Mouse (Mus musculus) mesoderm, embryonic 11.5 days (tissue): Measurements from ENCODE around the gene Gucy2e.

ENCODE experiments used
- DNase-seq: peaks from one replicate; pipeline ENCODE4 v3.0.0-alpha.2; 2012; ENCODE audit warnings: low read depth, low spot score

Gene Gucy2e

DNA sequence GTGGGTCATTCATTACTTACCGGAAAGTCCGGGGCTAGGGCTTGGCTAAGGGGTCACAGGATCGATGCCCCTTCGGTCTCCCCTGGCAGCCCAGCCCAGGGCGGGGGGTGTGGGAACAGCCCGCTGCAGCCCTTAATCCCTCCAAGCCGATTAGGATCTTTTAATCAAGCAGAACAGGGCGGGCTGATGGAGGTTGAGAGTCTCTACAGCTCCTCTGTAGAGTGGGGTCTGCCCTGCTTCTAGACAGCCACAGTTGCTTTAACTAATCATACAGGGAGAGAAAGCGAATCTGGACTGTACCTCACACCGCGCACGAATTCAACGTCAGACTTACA is at the start of gene Gucy2e:
Gene Gucy2e (minus strand): TSS at position 111 of the 335 bp plus-strand sequence.
- no peak for DNase-seq

- no peak for DNase-seq
Measured at GRCm38 (mm10) chr11:69277267-69277666, 40.4 kb upstream of the Gucy2e start.

DNA sequence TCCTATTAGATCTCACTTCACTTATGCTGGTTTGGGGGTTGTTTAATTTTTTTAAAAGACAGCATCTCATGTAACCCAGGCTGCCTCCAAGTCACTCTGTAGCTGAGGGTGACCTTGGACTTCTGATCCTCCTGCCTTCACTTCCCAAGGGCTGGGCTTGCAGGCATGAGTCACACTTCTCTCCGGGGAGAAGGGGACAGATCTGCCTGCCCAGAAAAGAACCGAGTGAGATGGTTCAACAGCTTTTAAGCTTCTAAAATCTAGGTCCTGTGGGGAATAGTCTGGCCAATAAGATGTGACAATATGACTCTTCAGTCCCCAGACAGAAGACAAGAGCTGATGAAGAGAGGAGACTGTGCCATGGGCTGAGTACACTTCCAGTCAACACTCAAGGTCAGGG is 39.2 kb upstream of the Gucy2e start:
- DNase-seq: no peak

- DNase-seq: no peak
Measured at GRCm38 (mm10) chr11:69275650-69276049, 38.8 kb upstream of the Gucy2e start.

GRCm38 (mm10) chr11:69272122-69272740 is 35.4 kb upstream of the Gucy2e start:
- DNase-seq: peak; percentile 82

GRCm38 (mm10) chr11:69269575-69269974 is 32.7 kb upstream of the Gucy2e start:
- DNase-seq: peak; percentile 80

DNA sequence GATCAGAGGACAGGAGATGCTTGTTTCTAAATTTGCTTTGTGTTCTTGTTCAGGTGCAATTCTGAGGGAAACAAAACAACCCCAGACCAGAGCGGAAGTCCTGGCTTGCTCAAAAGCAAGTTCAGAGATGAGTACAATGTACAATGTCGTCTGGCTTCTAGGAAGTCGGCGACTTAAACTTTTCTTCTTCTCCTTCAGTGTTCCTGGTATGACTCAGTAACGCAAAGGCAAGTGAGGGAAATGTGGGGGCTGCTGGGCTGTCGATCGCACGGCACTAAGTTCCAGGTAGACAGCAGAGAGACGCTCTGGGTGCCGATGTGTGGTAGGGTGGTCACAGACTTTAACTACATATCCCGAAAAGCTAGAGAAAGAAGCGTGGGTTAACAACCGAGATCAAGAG is 31.3 kb upstream of the Gucy2e start:
- DNase-seq: no peak

GRCm38 (mm10) chr11:69267341-69267740 is 30.5 kb upstream of the Gucy2e start:
- DNase-seq: no peak

DNA sequence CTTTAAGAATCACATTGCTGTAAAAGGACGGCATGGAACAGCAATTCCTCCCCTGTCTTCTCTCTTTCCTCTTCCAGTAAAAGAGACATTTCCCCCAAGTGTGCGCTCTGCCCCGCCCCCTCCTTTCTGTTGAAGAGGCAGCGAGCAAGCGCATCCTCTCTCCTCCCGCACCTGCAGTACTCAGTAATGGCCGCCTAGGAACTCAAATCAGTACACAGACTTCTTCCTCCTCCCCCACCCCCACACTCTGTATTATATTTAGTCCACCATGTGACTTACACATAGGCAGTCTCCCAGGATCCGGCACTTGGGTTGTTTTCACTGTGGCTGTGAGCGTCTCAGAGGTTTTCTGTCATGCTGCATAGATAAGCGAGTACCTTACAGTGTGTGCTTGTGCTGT is 29.4 kb upstream of the Gucy2e start:
- no peak for DNase-seq

DNA sequence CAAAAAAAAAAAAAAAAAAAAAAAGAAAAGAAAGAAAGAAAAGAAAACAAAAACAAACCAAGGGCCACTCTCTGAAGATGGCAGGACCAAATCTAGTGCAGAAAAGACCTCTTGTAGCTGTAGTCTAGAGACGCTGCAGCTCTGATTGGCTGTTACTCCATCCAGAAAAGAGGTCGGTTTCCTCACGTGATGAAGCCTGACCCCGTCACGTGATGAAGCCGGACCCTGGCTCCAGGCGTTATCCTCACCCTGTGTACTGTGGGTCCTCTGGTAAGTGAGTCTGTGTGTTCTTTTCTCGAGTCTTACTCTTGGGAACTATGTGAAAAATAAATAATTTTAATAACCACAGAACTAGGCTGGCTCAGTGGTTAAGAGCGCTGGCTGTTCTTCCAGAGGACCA is 28.6 kb upstream of the Gucy2e start:
- no peak for DNase-seq

DNA sequence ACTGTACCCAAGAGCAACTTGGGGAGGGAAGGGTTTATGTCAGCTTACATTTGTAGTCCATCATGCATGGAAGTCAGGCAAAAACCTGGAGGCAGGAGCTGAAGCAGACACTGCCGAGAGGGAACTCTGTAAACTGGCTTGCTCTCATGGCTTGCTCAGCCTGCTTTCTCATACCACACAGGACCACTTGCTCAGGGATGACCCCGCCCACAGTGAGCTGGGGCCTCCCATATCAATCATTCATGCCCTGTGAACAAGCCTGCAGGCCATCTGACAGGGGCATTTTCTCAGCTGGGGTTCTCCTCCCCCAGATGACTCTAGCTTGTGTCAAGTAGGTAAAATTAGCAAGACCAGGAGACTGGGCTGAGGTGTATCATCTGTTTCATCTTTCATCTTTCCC is 27.4 kb upstream of the Gucy2e start:
- no peak for DNase-seq

DNA sequence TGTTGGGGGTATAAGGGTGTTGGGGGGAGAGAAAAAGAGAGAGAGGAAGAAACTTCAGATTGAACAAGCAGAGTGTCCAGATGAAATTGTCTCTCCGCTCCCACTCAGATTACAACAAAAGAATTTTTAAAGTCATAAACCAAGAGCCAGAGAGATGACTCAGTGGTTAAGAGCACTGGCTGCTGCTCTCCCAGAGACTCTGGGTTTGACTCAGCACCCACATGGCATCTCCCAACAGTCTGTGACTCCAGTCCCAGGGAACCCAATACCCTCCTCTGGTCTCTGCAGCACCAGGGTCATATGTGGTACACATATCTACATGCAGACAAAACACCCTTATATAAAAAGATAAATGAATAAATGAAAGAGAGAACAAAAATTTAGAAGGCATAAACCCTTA is 23.3 kb upstream of the Gucy2e start:
- DNase-seq: no peak

DNA sequence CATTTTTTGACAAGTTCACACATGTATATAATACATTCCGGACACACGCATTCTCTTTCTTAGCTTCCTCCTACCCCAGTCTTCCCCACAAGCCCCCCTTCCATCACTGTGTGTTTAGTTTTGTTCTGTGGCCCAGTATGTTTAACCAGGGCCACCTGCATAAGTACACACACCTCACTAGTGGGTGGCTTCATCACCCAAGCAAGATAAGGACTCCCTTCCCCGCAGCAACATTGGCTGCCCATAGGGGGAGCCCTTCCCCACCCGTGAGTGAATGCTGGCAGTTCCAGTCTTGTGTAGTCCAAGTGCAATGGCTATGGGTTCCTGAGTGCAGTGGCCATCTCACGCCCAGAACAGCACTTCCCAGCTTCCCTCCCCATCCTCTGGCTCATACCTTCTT is 21.5 kb upstream of the Gucy2e start:
- DNase-seq: peak; percentile 68

GRCm38 (mm10) chr11:69257807-69258206 is 21.0 kb upstream of the Gucy2e start:
- DNase-seq: peak; percentile 65

GRCm38 (mm10) chr11:69257072-69257471 is 20.2 kb upstream of the Gucy2e start:
- no peak for DNase-seq

GRCm38 (mm10) chr11:69254808-69255207 is 18.0 kb upstream of the Gucy2e start:
- DNase-seq: no peak

- DNase-seq: no peak
Measured at GRCm38 (mm10) chr11:69253131-69253530, 16.3 kb upstream of the Gucy2e start.

- DNase-seq: no peak
Measured at GRCm38 (mm10) chr11:69251953-69252352, 15.1 kb upstream of the Gucy2e start.

DNA sequence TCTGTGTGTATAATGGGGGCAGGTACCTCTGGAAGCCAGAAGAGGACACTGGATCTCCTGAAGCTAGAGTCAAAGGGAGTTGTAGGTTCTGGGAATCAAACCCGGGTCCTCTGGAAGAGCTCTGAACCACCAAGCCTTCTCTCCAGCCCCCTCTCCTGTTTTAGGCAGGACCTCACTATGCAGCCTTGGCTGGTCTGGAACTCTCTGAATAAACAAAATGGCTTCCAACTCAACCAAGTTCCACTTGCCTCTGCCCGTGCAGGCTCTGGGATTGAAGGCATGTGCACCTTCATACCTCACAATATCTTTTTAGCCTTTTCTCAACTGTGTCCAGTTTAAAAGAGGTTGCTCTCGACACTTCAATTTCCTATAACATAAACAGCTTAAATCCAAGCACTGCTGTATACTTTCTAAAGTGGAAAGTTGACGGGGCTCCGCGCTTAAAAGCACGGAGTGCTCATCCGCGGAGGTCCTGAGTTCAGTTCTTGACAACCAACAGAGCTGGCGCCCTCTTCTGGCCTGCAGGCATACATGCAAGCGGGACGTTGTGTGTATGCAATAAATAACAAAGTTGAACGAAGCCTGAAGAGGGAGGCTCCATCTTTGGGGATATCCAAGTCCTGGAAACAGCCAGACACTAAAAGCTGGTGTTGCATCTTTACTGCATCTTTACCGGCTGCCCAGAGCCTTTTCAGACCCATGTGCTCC is 14.5 kb upstream of the Gucy2e start:
- no peak for DNase-seq

GRCm38 (mm10) chr11:69250106-69250505 is 13.3 kb upstream of the Gucy2e start:
- no peak for DNase-seq

DNA sequence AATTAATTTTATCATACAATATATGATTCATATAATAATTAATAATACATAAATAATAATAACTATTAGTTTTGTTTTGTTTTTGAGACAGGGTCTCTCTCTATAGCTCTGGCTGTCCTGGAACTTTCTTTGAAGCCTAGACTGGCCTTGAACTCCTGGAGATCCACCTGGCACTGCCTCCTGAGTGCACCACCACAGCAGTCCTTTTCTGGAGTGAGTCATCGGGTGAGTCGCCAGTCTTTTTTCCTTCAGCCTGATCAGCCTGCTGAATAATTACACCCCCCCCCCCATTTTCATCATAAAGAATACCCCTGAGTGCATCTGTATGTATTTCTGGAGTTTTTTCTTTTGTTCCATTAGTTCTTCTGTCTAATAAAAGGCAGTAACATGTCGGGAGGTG is 12.3 kb upstream of the Gucy2e start:
- no peak for DNase-seq

DNA sequence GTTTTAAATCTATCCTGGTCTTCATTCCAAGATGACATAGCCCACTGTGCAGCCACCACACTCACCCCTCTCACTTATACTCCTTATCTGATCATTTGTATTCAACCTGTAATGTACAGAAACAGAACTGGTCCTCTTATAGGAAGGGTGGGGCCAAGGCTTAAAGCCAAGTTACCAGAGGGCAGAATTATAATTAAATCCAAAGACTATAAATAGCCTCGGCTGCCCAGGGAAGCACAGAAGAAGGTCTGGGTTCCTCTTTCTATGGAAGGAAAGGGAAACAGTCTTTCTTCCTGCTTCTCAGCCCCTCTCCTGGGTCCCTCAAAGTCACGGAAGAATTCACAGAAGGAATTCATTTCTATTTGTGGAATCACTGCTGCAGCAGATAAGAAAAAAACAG is 8.8 kb upstream of the Gucy2e start:
- no peak for DNase-seq

GRCm38 (mm10) chr11:69244911-69245310 is 8.1 kb upstream of the Gucy2e start:
- DNase-seq: peak; percentile 64
